Mouse (Mus musculus): ENCODE data around the gene Pigc.

DNA sequence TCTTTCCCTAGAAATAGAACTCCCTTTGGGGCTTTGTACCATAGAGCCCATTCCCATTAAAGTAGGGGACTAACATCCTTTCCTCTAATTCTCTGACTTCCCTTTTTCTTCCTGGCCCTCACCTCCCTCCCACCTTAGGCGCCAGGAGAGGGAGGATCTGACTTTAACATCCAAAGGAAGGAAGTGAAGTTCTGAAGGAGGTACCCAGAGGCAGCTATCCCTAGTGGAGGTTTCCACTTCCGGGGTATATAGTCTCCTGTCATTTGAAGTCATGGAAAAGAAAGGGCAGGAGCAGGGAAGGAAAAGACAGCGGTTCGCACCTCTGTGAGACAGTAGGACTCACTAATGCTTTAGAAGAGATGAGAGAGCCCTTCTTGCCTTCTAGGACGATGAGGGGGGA, 30.4 kb downstream of the Pigc start:
- TF ChIP-seq CTCF (IDR thresholded peaks at IDR 0.05; ENCODE audit: low read depth) (no peak), EP300 (IDR thresholded peaks at IDR 0.05; ENCODE audit: low read depth) (no peak)
